Mouse (Mus musculus): ENCODE measurements around the gene Pde6h.

Gene Pde6h

GRCm38 (mm10) chr6:136910247-136910890 lies 13.3 kb upstream of the Pde6h start:
- no peak for DNase-seq (ENCODE audit: low read depth, low spot score)

GRCm38 (mm10) chr6:136912751-136913265 lies 10.8 kb upstream of the Pde6h start:
- DNase-seq (ENCODE audit: low read depth, low spot score): no peak

GRCm38 (mm10) chr6:136913384-136914126 lies 10.1 kb upstream of the Pde6h start:
- peak; percentile 55 for DNase-seq (ENCODE audit: low read depth, low spot score)

GRCm38 (mm10) chr6:136914234-136914633 lies 9.4 kb upstream of the Pde6h start:
- no peak for DNase-seq (ENCODE audit: low read depth, low spot score)

GRCm38 (mm10) chr6:136915721-136916395 lies 7.8 kb upstream of the Pde6h start:
- no peak for DNase-seq (ENCODE audit: low read depth, low spot score)

GRCm38 (mm10) chr6:136917885-136918284 lies 5.7 kb upstream of the Pde6h start:
- peak; percentile 61 for DNase-seq (ENCODE audit: low read depth, low spot score)

- peak; percentile 31 for DNase-seq (ENCODE audit: low read depth, low spot score)
Measured at GRCm38 (mm10) chr6:136920320-136921257, 3.0 kb upstream of the Pde6h start.

GRCm38 (mm10) chr6:136921601-136922000 lies 2.0 kb upstream of the Pde6h start:
- DNase-seq (ENCODE audit: low read depth, low spot score): no peak

- no peak for DNase-seq (ENCODE audit: low read depth, low spot score)
Measured at GRCm38 (mm10) chr6:136922080-136922479, 1.6 kb upstream of the Pde6h start, which contains the start of gene Erp27. TSS of gene Erp27 (minus strand) at chr6:136922180.

- no peak for DNase-seq (ENCODE audit: low read depth, low spot score)
Measured at GRCm38 (mm10) chr6:136922871-136923270, 761 bp upstream of the Pde6h start.

GRCm38 (mm10) chr6:136925049-136925448 lies 1.4 kb downstream of the Pde6h start:
- no peak for DNase-seq (ENCODE audit: low read depth, low spot score)

- DNase-seq (ENCODE audit: low read depth, low spot score): no peak
Measured at GRCm38 (mm10) chr6:136927626-136928025, 4.0 kb downstream of the Pde6h start.

GRCm38 (mm10) chr6:136930677-136931076 lies 7.0 kb downstream of the Pde6h start:
- no peak for DNase-seq (ENCODE audit: low read depth, low spot score)

- DNase-seq (ENCODE audit: low read depth, low spot score): no peak
Measured at GRCm38 (mm10) chr6:136931246-136931645, 7.6 kb downstream of the Pde6h start.

GRCm38 (mm10) chr6:136934068-136934467 lies 10.4 kb downstream of the Pde6h start:
- no peak for DNase-seq (ENCODE audit: low read depth, low spot score)

GRCm38 (mm10) chr6:136935233-136935632 lies 11.6 kb downstream of the Pde6h start:
- DNase-seq (ENCODE audit: low read depth, low spot score): no peak

GRCm38 (mm10) chr6:136936361-136936760 lies 12.7 kb downstream of the Pde6h start:
- no peak for DNase-seq (ENCODE audit: low read depth, low spot score)

- no peak for DNase-seq (ENCODE audit: low read depth, low spot score)
Measured at GRCm38 (mm10) chr6:136937117-136937516, 13.5 kb downstream of the Pde6h start.

GRCm38 (mm10) chr6:136938331-136939126 lies 14.9 kb downstream of the Pde6h start:
- no peak for DNase-seq (ENCODE audit: low read depth, low spot score)

All from forelimb bud, embryonic 11.5 days (tissue).